Mouse (Mus musculus): ENCODE measurements at regions not wholly inside any gene's neighbourhood (a gene's known extent, or its start where the extent isn't known, plus 50 kb on each side); places are given as distances from the start of the nearest gene placed in this dataset.

DNA sequence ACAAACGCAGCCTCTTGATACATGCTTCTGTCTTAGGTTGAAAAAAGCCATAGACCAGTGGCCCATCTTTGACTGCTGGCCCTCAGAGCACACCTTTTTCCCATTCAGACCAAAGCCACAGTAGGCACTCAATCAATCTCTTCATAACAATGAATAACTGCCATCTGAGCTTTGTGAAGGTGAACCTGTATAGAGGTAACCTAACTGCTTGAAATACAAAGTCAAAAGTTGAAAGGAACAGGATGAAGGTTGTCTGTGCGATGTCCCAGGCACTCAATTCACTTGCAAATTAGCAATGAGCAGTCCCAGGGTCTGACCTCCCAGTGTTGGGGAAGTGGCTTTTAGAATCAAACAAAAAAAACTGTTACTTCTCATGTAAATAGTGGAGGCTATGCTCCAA is 182.4 kb upstream of the Myo3a start:
- TF ChIP-seq POLR2A (IDR thresholded peaks at IDR 0.05; ENCODE audit: borderline replicate concordance, low read depth, low read length) (no peak), CTCF (IDR thresholded peaks at IDR 0.05; ENCODE audit: low read depth, low read length) (no peak)

All from bone marrow macrophage, adult 2 months (primary cell).